9 mouse cellular contexts compared by ENCODE assay signal in the genomic region with DNA sequence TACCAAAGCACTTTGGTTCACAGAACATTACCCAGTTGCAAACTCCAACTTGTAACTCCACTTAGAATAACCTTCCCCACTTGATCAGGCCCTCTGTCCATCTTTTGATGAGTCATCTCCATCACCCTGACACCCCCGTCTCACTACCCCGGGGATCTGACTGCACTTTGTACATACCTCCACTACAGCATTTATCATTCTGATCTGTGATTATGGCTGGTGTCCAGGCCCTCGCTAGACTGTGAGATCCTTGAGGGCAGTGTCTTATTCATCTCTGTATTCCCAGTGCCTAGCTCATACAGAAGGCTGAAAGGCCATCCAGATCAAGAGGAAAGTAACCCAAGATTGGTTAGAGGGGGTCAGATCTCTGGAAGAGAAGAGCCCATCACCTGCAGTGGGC. TPM values are rescaled to one million over a fixed set of nuclear protein-coding genes. Genes with fewer than 3 reads are reported as not detected.
DNase-seq lines count a peak whose midpoint lies in the region; ATAC-seq and TF ChIP-seq lines count a peak whose summit lies in the region.
"Had no signal": no experiment of that assay in that cellular context is flagged by ENCODE, and none has a peak within 500 bp of the region (broad histone marks: within the 10 kb centered on the region; RNA-seq: fewer than 3 reads in every experiment).

No protein-coding gene starts in this region.

- TF ChIP-seq POLR2A in cerebellum, adult 2 months (IDR thresholded peaks at IDR 0.05; ENCODE audit: borderline replicate concordance, insufficient read depth, low read length) = no peak

- no peak for DNase-seq in cerebellum, adult 2 months
- DNase-seq in cerebellum, adult 9-10 months = no peak
- peak; percentile 49 for DNase-seq in 416B (ENCODE audit: low read depth)
- no peak for DNase-seq in liver, embryonic 13.5 days
- DNase-seq in c-Kit-positive CD71-positive TER-119-positive erythroid progenitor cells, embryonic 14.5 days (ENCODE audit: low spot score) = no peak
- no peak for DNase-seq in thymus, adult 18-20 months
- DNase-seq in gastrocnemius, adult 18-20 months (ENCODE audit: low spot score) = no peak

- H3K4me3 ChIP-seq in cerebellum, adult 2 months (replicated peaks; ENCODE audit: insufficient read depth, low read depth, low read length) = no peak overlapping the region
- peak overlapping the region; percentile 77 for H3K4me3 ChIP-seq in forebrain, embryonic 15.5 days
- H3K4me3 ChIP-seq in liver, embryonic 13.5 days (replicated peaks) = peak overlapping the region; percentile 73

- peak overlapping the region; percentile 78; the same call in 1 of the 2 replicates for H3K9ac ChIP-seq in forebrain, embryonic 15.5 days (replicated peaks)
- peak overlapping the region; percentile 82 for H3K9ac ChIP-seq in liver, embryonic 13.5 days

- H3K27ac ChIP-seq in cerebellum, adult 2 months (ENCODE audit: insufficient read depth, low read length) = peak overlapping the region; percentile 84; the same call in 1 of the 2 replicates
- no peak overlapping the region for H3K27ac ChIP-seq in forebrain, embryonic 15.5 days (replicated peaks)
- H3K27ac ChIP-seq in liver, embryonic 13.5 days = no peak overlapping the region

- H3K27me3 ChIP-seq in cerebellum, adult 2 months (ENCODE audit: control insufficient read depth, insufficient read depth, low read length) = no peaks in the 10 kb centered on the region
- no peaks in the 10 kb centered on the region for H3K27me3 ChIP-seq in forebrain, embryonic 15.5 days
- H3K27me3 ChIP-seq in liver, embryonic 13.5 days = peaks cover 5% of the 10 kb centered on the region

- no peak for TF ChIP-seq CTCF in cerebellum, adult 2 months (IDR thresholded peaks at IDR 0.05; ENCODE audit: borderline replicate concordance, insufficient read depth, low read depth, low read length)

- no peaks in the 10 kb centered on the region; the same call in 1 of the 2 replicates for H3K4me1 ChIP-seq in cerebellum, adult 2 months (ENCODE audit: control insufficient read depth, insufficient read depth, low read length)
- H3K4me1 ChIP-seq in forebrain, embryonic 15.5 days = peaks cover 20% of the 10 kb centered on the region
- peaks cover 76% of the 10 kb centered on the region for H3K4me1 ChIP-seq in liver, embryonic 13.5 days (replicated peaks)

- no peaks in the 10 kb centered on the region for H3K9me3 ChIP-seq in forebrain, embryonic 15.5 days
- no peaks in the 10 kb centered on the region for H3K9me3 ChIP-seq in liver, embryonic 13.5 days (replicated peaks)

- no peak for ATAC-seq in forebrain, embryonic 15.5 days (replicated peaks)
- no peak for ATAC-seq in liver, embryonic 13.5 days (ENCODE audit: low read depth)

- H3K4me2 ChIP-seq in forebrain, embryonic 15.5 days (replicated peaks) = peak overlapping the region; percentile 97
- H3K4me2 ChIP-seq in liver, embryonic 13.5 days = peak overlapping the region; percentile 88

- 38% methylated on average over 3 of the region's 3 CpGs for WGBS in cerebellum, adult 2 months
- 81% methylated on average over 3 of the region's 3 CpGs for WGBS in forebrain, embryonic 15.5 days
- WGBS in liver, embryonic 13.5 days (ENCODE audit: insufficient replicate concordance) = 19% methylated on average over 3 of the region's 3 CpGs

- no peaks in the 10 kb centered on the region for H3K36me3 ChIP-seq in forebrain, embryonic 15.5 days
- no peaks in the 10 kb centered on the region for H3K36me3 ChIP-seq in liver, embryonic 13.5 days

RNA-seq across cellular contexts. Expression of gene Ppcs, which starts 1.0 kb away (rescaled TPM):
- 14.1 and 16.1 TPM in 2 replicates for polyA plus RNA-seq in cerebellum, adult 2 months (2012; rRNA removed)
- polyA plus RNA-seq in forebrain, embryonic 15.5 days (2015; fragmentation: Nextera tagmentation; extraction: Ambion mirVana) = 16.7 and 17.7 TPM in 2 replicates
- polyA plus RNA-seq in liver, embryonic 13.5 days (2015; fragmentation: Nextera tagmentation; extraction: Ambion mirVana) = 14.9 and 16.0 TPM in 2 replicates
- 1 to 10 TPM; 4.8 to 5.6 TPM for total RNA-seq in gastrocnemius, adult 18-20 months (2021)

RNA-seq across cellular contexts. Expression of gene Zmynd12, which starts 1.4 kb away (rescaled TPM):
- polyA plus RNA-seq in cerebellum, adult 2 months (2012; rRNA removed) = 0.64 and 0.81 TPM in 2 replicates
- 0.27 and 0.57 TPM in 2 replicates for polyA plus RNA-seq in forebrain, embryonic 15.5 days (2015; fragmentation: Nextera tagmentation; extraction: Ambion mirVana)
- 0.17 TPM in 1 of 2 replicates, not detected in the other for polyA plus RNA-seq in liver, embryonic 13.5 days (2015; fragmentation: Nextera tagmentation; extraction: Ambion mirVana)
- total RNA-seq in gastrocnemius, adult 18-20 months (2021) = not detected
- total RNA-seq: gastrocnemius, postnatal 10 days had no signal

RNA-seq across cellular contexts. Expression of gene Ccdc30, which starts 5.9 kb away (rescaled TPM):
- polyA plus RNA-seq in cerebellum, adult 2 months (2012; rRNA removed) = 8.8 and 9.7 TPM in 2 replicates
- polyA plus RNA-seq in forebrain, embryonic 15.5 days (2015; fragmentation: Nextera tagmentation; extraction: Ambion mirVana) = 10.6 and 13.0 TPM in 2 replicates
- 1.1 and 2.0 TPM in 2 replicates for polyA plus RNA-seq in liver, embryonic 13.5 days (2015; fragmentation: Nextera tagmentation; extraction: Ambion mirVana)
- not detected for total RNA-seq in gastrocnemius, adult 18-20 months (2021)
